Mouse (Mus musculus) monocyte, adult 2 months (primary cell): ENCODE measurements at regions not wholly inside any gene's neighbourhood (a gene's known extent, or its start where the extent isn't known, plus 50 kb on each side); places are given as distances from the start of the nearest gene placed in this dataset.
A peak's percentile ranks its signal among the peaks of the same experiment; 100 is the strongest.

ENCODE experiments used
- DNase-seq, 2 experiments: peaks; one replicate each; pipeline ENCODE4 v3.0.0; 2022; ENCODE audit warnings: low spot score in 2 of 2, low read depth in 1 of 2

DNA sequence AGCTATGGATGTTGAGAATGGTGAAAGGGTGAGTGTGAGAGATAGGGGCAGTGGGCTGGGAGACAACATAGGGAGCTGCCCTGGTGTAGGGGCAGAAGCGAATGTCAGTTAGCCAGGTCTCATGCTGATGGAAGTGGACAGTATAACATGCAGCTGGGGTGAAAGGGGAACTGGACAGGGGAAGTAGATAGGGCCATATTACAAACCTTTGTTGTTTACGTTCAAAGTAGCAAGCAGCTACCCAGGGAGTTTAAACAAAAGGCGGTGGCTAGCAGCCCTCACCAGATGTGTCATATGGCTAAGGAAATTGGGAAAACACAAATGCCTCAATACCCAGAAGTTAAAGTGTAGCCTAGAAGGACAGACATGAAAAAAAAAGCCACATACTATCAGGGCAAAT, 301.8 kb upstream of the Id2 start:
- DNase-seq: peak in 1 of 2 experiments; percentile 44

- no peak for DNase-seq
Measured at GRCm38 (mm10) chr12:25394326-25394725, 297.4 kb upstream of the Id2 start.

DNA sequence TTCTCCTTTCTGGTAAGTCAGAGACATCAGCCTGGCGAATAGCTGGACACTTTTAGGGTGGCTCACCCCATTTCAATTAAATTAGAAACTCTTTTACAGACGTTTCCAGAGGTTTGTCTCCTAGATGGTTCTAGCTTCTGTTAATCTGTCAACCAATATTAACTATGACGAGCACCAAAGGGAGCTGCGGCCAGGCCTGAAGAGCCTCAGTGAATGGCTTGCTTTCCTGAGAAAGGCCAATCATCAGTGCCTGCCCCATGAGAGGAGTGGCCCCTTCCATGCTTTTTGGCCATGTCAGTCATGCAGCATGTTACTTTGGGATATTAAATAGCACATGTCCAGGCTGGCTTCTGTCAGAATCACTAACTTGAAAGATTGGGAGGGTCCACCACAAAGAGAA, 296.6 kb upstream of the Id2 start:
- peak in 1 of 2 experiments; percentile 34 for DNase-seq

GRCm38 (mm10) chr12:25389202-25389601, 292.3 kb upstream of the Id2 start:
- peak; percentile 73 to 86 for DNase-seq

DNA sequence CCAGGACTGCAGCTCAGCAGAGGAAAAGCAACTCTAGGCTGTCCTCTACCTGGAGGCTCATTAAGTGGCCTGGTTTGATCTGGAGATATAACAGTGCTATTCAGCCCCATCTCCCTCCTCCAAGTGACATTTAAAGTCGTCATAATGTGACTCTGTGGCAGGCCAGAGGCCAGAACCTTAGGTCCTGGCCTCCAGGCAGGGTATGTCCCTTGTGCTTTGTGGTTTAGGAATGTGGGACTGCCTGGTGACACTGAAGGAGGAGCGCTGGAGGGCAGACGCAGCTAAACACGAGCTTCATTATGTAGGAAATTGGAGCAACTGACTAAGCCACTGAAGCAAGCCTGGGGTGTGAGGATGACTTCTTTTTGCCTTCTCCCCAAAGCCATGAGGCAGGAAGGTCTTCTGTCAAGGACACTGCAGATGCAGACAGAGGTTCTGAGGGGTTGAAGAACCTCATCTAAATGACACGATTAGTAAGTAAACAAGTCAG, 290.9 kb upstream of the Id2 start:
- no peak for DNase-seq

DNA sequence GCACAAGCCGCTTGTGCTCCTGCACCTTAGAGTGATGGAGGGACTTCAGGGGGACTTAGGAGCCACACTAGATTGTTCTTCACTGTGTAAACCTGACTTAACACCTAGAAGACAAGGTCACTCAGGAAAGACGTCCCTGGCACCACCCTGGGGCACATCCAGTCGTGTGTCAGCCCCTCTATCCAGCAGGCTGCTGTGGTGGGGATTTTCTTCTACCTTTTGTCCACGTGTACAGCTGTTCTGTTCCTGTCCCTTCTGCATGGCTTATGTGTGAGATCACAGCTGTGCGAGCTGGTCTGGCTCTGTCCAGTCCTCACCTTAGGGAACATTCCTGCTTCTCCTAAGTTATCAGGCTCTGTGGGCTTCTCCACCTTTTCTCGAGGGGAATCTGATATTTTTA, 286.0 kb upstream of the Id2 start:
- no peak for DNase-seq

- DNase-seq: no peak
Measured at GRCm38 (mm10) chr12:25382475-25382874, 285.5 kb upstream of the Id2 start.

GRCm38 (mm10) chr12:25381619-25382018, 284.7 kb upstream of the Id2 start:
- DNase-seq: no peak

DNA sequence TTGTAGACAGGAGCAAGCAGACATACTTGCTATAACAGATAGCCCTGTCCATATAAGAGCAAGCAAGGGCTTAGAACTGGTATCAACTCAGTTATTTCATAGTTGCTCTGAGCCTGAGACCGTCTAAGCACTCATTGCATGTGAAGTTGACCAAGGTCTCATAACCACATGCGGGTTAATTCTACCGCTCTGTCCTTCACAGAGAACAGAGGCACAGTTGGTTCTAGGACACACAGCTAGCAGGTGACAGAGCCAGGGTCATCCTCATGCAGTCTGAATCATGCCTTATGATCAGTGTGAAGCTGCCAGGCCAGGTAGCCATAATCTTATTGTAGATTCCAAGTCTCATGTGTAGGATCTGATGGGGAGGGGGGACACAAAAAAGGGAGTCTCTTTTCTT, 283.1 kb upstream of the Id2 start:
- no peak for DNase-seq

GRCm38 (mm10) chr12:25379016-25379415, 282.1 kb upstream of the Id2 start:
- no peak for DNase-seq

DNA sequence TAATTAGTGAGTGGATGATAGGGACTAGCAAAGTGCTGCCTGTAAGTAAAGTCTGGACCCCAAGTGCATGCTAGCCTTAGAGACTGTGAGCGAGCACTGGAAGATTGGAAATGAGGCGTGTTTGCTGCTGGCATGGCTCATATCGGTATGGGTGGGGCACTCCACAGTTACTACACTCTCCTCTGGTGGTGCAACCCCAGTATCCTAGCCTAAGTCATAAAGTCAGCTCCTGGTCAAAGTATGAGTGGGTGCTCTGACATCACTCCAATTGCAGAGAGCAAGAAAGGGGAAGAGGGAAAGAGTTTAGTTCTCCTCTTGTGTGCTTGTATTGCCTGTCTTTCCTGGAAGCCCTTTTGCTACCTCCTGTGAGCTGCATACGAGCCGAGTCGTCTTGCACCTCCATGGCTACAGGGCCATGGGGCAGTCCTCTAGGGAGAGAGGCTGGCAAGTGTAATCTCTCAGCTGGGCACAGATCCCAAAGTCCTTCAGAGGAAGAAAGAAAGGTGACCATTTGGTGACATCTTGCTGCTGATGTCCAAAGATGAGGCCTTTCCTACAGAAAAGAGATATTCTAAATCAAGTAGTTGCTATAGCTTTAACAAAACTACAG, 281.2 kb upstream of the Id2 start:
- peak; percentile 52 to 63 for DNase-seq

GRCm38 (mm10) chr12:25376451-25376850, 279.5 kb upstream of the Id2 start:
- no peak for DNase-seq

GRCm38 (mm10) chr12:25367541-25367940, 270.6 kb upstream of the Id2 start:
- no peak for DNase-seq

DNA sequence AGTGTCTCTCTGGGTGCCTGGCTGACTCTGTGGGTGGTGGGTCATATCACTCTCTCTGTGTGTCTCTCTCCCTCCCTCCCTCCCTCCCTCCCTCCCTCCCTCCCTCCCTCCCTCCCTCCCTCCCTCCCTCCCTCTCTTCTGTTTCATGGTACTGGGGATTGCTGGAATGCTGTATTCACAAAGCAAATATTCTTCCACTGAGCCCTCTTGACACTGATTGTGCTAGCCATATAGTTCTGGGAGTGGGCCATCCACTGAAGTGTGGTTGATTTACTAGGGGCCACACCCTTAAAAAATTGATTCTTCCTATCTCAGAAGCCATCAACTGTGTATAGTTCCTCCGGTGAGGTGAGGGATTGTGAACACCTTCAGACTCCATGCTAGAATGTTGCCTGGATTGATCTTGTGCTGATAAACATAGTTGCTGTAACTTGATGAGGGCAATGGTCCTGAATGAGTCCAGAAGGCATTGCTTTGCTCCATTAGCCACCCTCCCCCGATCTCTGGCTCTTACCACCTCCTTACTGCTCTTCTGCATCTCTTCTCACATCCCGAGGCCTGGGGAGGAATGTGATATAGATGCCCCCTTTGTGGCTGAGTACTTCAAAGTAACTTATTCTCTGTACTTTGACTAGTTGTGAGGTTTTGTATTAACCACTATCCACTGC, 268.8 kb upstream of the Id2 start:
- no peak for DNase-seq

DNA sequence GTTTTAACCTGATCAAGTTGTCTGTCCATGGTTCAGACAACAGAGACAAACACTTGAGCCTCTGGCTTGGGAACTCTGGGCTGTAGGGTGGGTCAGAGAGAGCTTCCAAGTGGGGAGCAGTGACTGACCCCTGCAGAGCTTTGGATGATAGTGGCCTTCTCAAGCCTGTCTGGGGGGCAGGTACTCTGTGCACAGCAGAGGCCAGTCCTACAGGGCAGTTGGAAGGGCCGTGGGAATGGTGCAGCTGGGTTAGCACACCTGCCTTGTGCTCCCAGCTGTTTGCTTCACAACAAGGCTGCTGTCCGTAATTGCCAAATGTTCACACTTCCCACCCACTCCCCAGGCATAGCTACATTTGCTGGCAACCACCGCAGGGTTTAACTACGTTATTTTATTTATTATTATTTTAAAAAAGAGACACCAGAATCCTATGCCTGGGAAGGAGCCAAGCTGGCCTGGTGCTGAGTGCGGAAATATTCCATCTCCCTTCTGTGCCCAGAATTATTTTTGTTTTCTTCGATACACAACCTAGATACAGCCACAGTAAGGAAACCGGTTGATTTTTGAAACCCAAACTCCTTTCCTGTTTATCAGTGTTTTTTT, 268.1 kb upstream of the Id2 start:
- DNase-seq: no peak

- DNase-seq: no peak
Measured at GRCm38 (mm10) chr12:25363839-25364238, 266.9 kb upstream of the Id2 start.

GRCm38 (mm10) chr12:25363341-25363740, 266.4 kb upstream of the Id2 start:
- DNase-seq: no peak

DNA sequence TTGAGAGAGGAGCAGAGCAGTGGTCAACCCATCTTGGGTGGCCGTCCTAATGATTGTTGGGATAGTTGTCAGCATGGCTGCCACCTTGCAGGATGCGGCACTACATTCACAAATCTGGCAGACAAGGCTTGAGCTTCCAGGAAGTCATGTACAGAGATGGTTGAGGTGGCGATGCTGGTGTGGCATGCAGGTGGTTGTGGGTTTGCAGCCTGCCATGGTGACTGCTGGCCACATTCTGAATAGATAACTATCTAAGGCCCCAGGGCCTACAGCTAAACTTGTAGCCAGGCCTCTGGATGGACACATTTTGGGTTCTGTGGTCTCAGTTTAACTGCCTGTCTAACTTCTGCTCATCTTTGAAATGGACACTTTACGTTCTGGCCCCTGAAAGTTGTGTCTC, 265.8 kb upstream of the Id2 start:
- DNase-seq: no peak

DNA sequence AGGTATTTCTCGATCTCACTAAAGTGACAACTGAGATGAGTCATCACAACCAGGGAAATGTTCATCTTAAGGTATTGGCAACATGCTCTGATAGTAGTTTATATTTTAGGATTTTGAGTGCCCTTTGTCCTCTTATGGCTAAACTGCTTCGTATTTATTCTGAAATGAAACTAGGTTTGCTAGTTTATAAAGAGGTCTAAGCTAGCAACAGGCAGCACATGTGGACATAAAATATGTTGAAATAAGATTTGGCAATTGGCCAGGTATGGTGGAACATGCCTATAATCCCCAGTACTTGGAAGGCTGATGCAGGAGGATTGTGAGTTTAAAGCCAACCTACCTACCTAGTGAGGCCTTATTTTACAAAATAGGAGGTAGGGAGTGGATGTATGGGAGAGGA, 263.8 kb upstream of the Id2 start:
- no peak for DNase-seq

GRCm38 (mm10) chr12:25359931-25360330, 263.0 kb upstream of the Id2 start:
- DNase-seq: no peak

DNA sequence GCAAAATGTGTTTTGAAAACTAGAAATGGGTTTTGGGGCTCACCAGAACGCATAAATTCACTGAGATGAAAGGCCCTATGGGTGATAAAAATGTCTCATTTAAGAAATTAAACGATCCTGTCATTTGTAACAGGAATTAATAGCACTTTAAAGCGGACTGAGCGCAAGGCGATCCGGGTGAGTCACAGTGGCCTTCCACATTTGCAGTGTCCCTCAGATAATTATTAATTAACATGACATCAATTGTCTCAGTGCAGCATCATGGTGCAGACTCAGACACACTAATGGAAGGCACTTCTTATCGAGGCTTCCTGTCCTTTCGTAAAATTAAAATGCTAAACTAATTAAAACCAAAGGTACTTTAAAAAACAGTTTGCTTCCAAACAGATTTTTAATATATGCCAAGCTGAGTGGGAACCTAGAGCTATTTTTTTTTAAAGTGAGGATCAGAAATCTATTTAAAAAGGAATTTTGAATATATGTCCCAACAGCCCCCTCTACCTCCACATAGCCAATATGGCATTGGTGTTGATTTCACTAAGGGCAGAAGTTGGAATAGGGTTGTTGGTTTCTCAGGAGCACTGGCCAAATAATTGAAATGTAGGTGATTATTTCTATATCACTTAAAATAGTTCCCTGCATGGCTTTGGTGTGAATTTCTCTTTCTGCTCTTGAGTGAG, 262.0 kb upstream of the Id2 start:
- no peak for DNase-seq

DNA sequence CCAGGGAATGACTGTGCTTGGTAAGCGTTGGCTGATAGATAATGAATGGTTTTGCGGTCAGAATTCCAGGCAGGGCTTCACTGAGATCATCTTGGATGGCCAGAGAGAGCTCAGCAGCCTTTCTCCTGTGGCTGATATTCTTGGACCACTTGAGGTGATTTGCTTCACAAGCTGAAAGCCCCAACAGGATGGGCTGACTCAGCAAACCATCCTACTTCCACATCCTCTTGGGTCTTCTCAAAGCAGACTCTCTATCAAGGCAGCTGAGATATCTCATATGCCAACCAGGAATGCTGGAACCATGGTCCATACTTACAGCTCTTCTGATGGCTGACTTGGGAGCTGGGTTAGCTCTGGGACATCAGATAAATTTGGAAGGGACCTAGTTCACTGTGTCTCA, 259.8 kb upstream of the Id2 start:
- no peak for DNase-seq
